In genomic region chr4:135750896-135751295, GRCm38 (mm10) we compare ENCODE assay signal across 21 mouse cellular contexts. TPM values are rescaled to one million over a fixed set of nuclear protein-coding genes. Genes with fewer than 3 reads are reported as not detected.
DNase-seq lines count a peak whose midpoint lies in the region; ATAC-seq and TF ChIP-seq lines count a peak whose summit lies in the region.
"Had no signal": no experiment of that assay in that cellular context is flagged by ENCODE, and none has a peak within 500 bp of the region (broad histone marks: within the 10 kb centered on the region; RNA-seq: fewer than 3 reads in every experiment).

No protein-coding gene starts in this region.

- H3K27me3 ChIP-seq in liver, postnatal 0 days (ENCODE audit: insufficient read depth, low read length): no peaks in the 10 kb centered on the region
- no peaks in the 10 kb centered on the region for H3K27me3 ChIP-seq in liver, embryonic 11.5 days (replicated peaks; ENCODE audit: control insufficient read depth, insufficient read depth, low read length)
- peaks cover 3% of the 10 kb centered on the region for H3K27me3 ChIP-seq in C2C12 (ENCODE audit: control insufficient read depth, insufficient read depth, insufficient read length)
- no peaks in the 10 kb centered on the region for H3K27me3 ChIP-seq in ES-Bruce4 (ENCODE audit: control insufficient read depth, insufficient read depth, low read length, poor library complexity, severe bottlenecking)
- H3K27me3 ChIP-seq in forebrain, embryonic 12.5 days: no peaks in the 10 kb centered on the region
- H3K27me3 ChIP-seq: forebrain, embryonic 15.5 days; heart, embryonic 12.5 days; hindbrain, embryonic 15.5 days; kidney, embryonic 15.5 days; limb, embryonic 15.5 days had no signal

- no peaks in the 10 kb centered on the region for H3K9me3 ChIP-seq in liver, postnatal 0 days (ENCODE audit: low read length)
- no peaks in the 10 kb centered on the region for H3K9me3 ChIP-seq in liver, embryonic 11.5 days (ENCODE audit: control insufficient read depth, low read length)
- no peaks in the 10 kb centered on the region for H3K9me3 ChIP-seq in ES-Bruce4 (replicated peaks; ENCODE audit: control insufficient read depth, insufficient read depth, low read length, poor library complexity, severe bottlenecking)
- H3K9me3 ChIP-seq in forebrain, embryonic 12.5 days: 0 out of 2 replicates have a peak, but pooled peaks cover 3% of the 10 kb centered on the region
- H3K9me3 ChIP-seq: limb, embryonic 15.5 days had no signal

- H3K79me3 ChIP-seq in C2C12 (ENCODE audit: low read depth): no peaks in the 10 kb centered on the region

- no peak for TF ChIP-seq POLR2A in ES-Bruce4 (IDR thresholded peaks at IDR 0.05; ENCODE audit: insufficient read depth, low read length)

- no peaks in the 10 kb centered on the region for H3K79me2 ChIP-seq in C2C12 (ENCODE audit: control insufficient read depth, insufficient read depth)

- H3K4me2 ChIP-seq in liver, postnatal 0 days (ENCODE audit: low read depth, low read length): no peak overlapping the region
- no peak overlapping the region for H3K4me2 ChIP-seq in liver, embryonic 11.5 days
- no peak overlapping the region for H3K4me2 ChIP-seq in forebrain, embryonic 12.5 days
- H3K4me2 ChIP-seq: forebrain, embryonic 15.5 days; heart, embryonic 12.5 days; hindbrain, embryonic 15.5 days; kidney, embryonic 15.5 days; limb, embryonic 15.5 days had no signal

- no peak for TF ChIP-seq EP300 in liver, postnatal 0 days (IDR thresholded peaks at IDR 0.05; ENCODE audit: low read depth)
- TF ChIP-seq EP300 in ES-Bruce4 (IDR thresholded peaks at IDR 0.05; ENCODE audit: insufficient read depth, low read depth, low read length): no peak

- no peak overlapping the region for H3ac ChIP-seq in C2C12 (ENCODE audit: control insufficient read depth, insufficient read length, low read depth)

- H3K4me3 ChIP-seq in liver, postnatal 0 days (ENCODE audit: low read depth, low read length): no peak overlapping the region
- no peak overlapping the region for H3K4me3 ChIP-seq in liver, embryonic 11.5 days (ENCODE audit: low read depth, low read length)
- H3K4me3 ChIP-seq in C2C12 (ENCODE audit: insufficient read depth, poor library complexity, severe bottlenecking) (no peak overlapping the region), ES-Bruce4 (ENCODE audit: low read depth, low read length) (no peak overlapping the region)
- no peak overlapping the region for H3K4me3 ChIP-seq in forebrain, embryonic 12.5 days (replicated peaks)
- H3K4me3 ChIP-seq: forebrain, embryonic 15.5 days; heart, embryonic 12.5 days; hindbrain, embryonic 15.5 days; kidney, embryonic 15.5 days; limb, embryonic 15.5 days had no signal

- H3K27ac ChIP-seq in liver, postnatal 0 days (ENCODE audit: low read depth): no peak overlapping the region
- H3K27ac ChIP-seq in liver, embryonic 11.5 days (ENCODE audit: low read depth, low read length): no peak overlapping the region
- H3K27ac ChIP-seq in ES-Bruce4 (ENCODE audit: insufficient read depth, low read length): no peak overlapping the region
- H3K27ac ChIP-seq in forebrain, embryonic 12.5 days: no peak overlapping the region
- H3K27ac ChIP-seq: forebrain, embryonic 15.5 days; hindbrain, embryonic 15.5 days; kidney, embryonic 15.5 days; limb, embryonic 15.5 days had no signal

- TF ChIP-seq CTCF in liver, postnatal 0 days (IDR thresholded peaks at IDR 0.05; ENCODE audit: low read depth): 0 out of 2 replicates have a peak, but pooled peaks have one; percentile 28
- TF ChIP-seq CTCF in C2C12 (IDR thresholded peaks at IDR 0.05; ENCODE audit: control insufficient read depth, insufficient read depth, insufficient read length) (peak; percentile 15), ES-Bruce4 (IDR thresholded peaks at IDR 0.05; ENCODE audit: low read depth, low read length) (peak; percentile 71)

- no peak for DNase-seq in liver, postnatal 0 days
- DNase-seq in liver, embryonic 11.5 days (ENCODE audit: low spot score): no peak
- peak; percentile 7 for DNase-seq in induced T-regulatory cell, adult 2 months (ENCODE audit: low read depth)
- DNase-seq in heart, adult 18-20 months: no peak
- DNase-seq: adrenal gland, adult 2 months; cerebellum, postnatal 14 days; embryo, embryonic 11 days; heart, postnatal 36 days; layer of hippocampus, adult 9-11 months; right cerebral cortex, adult 18-20 months; thymus, postnatal 25 days had no signal

- 74% methylated on average over 8 of the region's 8 CpGs for WGBS in liver, postnatal 0 days (ENCODE audit: insufficient replicate concordance)
- 73% methylated on average over 8 of the region's 8 CpGs for WGBS in liver, embryonic 11.5 days
- 76% methylated on average over 8 of the region's 8 CpGs for WGBS in forebrain, embryonic 12.5 days

- H3K36me3 ChIP-seq in liver, postnatal 0 days (replicated peaks; ENCODE audit: insufficient read depth, low read length): no peaks in the 10 kb centered on the region
- no peaks in the 10 kb centered on the region for H3K36me3 ChIP-seq in liver, embryonic 11.5 days (ENCODE audit: control insufficient read depth, insufficient read depth, low read length)
- H3K36me3 ChIP-seq in C2C12 (ENCODE audit: control insufficient read depth, insufficient read depth) (no peaks in the 10 kb centered on the region), ES-Bruce4 (ENCODE audit: control insufficient read depth, insufficient read depth, low read length, poor library complexity, severe bottlenecking) (no peaks in the 10 kb centered on the region)
- H3K36me3 ChIP-seq in forebrain, embryonic 12.5 days (replicated peaks): no peaks in the 10 kb centered on the region
- H3K36me3 ChIP-seq: forebrain, embryonic 15.5 days; heart, embryonic 12.5 days; hindbrain, embryonic 15.5 days; kidney, embryonic 15.5 days; limb, embryonic 15.5 days had no signal

- no peak for ATAC-seq in liver, postnatal 0 days
- no peak for ATAC-seq in liver, embryonic 11.5 days (replicated peaks; ENCODE audit: low FRiP score)
- no peak for ATAC-seq in forebrain, embryonic 12.5 days (ENCODE audit: low FRiP score)
- ATAC-seq: forebrain, embryonic 15.5 days had no signal

- no peaks in the 10 kb centered on the region; the same call in none of the 2 replicates for H3K4me1 ChIP-seq in liver, postnatal 0 days (ENCODE audit: insufficient read depth)
- peaks cover 13% of the 10 kb centered on the region; the same call in 1 of the 2 replicates for H3K4me1 ChIP-seq in liver, embryonic 11.5 days (replicated peaks; ENCODE audit: control insufficient read depth, insufficient read depth, low read length)
- no peaks in the 10 kb centered on the region for H3K4me1 ChIP-seq in ES-Bruce4 (ENCODE audit: control insufficient read depth, insufficient read depth, low read length)
- H3K4me1 ChIP-seq in forebrain, embryonic 12.5 days: no peaks in the 10 kb centered on the region
- H3K4me1 ChIP-seq: forebrain, embryonic 15.5 days; hindbrain, embryonic 15.5 days; limb, embryonic 15.5 days had no signal

- no peak overlapping the region for H3K9ac ChIP-seq in liver, postnatal 0 days (replicated peaks)
- H3K9ac ChIP-seq in liver, embryonic 11.5 days (ENCODE audit: low read depth, low read length): no peak overlapping the region
- no peak overlapping the region for H3K9ac ChIP-seq in ES-Bruce4 (ENCODE audit: low read depth, poor library complexity, severe bottlenecking)
- no peak overlapping the region for H3K9ac ChIP-seq in forebrain, embryonic 12.5 days
- H3K9ac ChIP-seq: forebrain, embryonic 15.5 days; heart, embryonic 12.5 days; hindbrain, embryonic 15.5 days; kidney, embryonic 15.5 days; limb, embryonic 15.5 days had no signal

TF ChIP-seq in C2C12, 6 proteins besides CTCF, POLR2A, EP300 and RAD21:
- TF ChIP-seq MYOG (IDR thresholded peaks at IDR 0.05; ENCODE audit: control insufficient read depth, extremely low read depth, insufficient read length) (no peak), FOSL1 (IDR thresholded peaks at IDR 0.05; ENCODE audit: insufficient read depth, low read length, poor library complexity, severe bottlenecking) (no peak), USF1 (IDR thresholded peaks at IDR 0.05; ENCODE audit: low read depth) (no peak), MAX (IDR thresholded peaks at IDR 0.05) (no peak), MYOD1 (IDR thresholded peaks at IDR 0.05; ENCODE audit: control insufficient read depth, insufficient read length, low read depth) (no peak), CEBPB (IDR thresholded peaks at IDR 0.05; ENCODE audit: low read depth) (no peak)
TF ChIP-seq in C2C12: peak in this region for 0.

RNA-seq across cellular contexts. Expression of gene Myom3, which starts 8.6 kb away (rescaled TPM):
- 0.02 and 0.11 TPM in 2 replicates for polyA plus RNA-seq in liver, postnatal 0 days (2015; fragmentation: Nextera tagmentation; extraction: Ambion mirVana)
- 0.11 TPM in 1 of 2 replicates, not detected in the other for polyA plus RNA-seq in liver, embryonic 11.5 days (2014; fragmentation: Nextera tagmentation; extraction: Ambion mirVana)
- 0.40 TPM for polyA plus RNA-seq in C2C12 (2012; fragmentation: generic; extraction: Trizol)
- polyA plus RNA-seq in ES-Bruce4 (2011; ENCODE audit: insufficient read depth, insufficient read length, low read depth, missing spikeins): 0.33 TPM in 1 of 2 replicates, not detected in the other
- 1 to 10 TPM in 1 of 2 experiments, under 1 TPM in 1; 0.62 to 1.1 TPM for total RNA-seq in heart, adult 18-20 months (2021)
- 0.10 and 0.15 TPM in 2 replicates for polyA plus RNA-seq in forebrain, embryonic 12.5 days (2016; fragmentation: Nextera tagmentation; extraction: Ambion mirVana)
- total RNA-seq: megakaryocyte-erythroid progenitor cell, adult 5-6 weeks had no signal

RNA-seq across cellular contexts. Expression of gene Il22ra1, which starts 22.9 kb away (rescaled TPM):
- 0.25 and 0.39 TPM in 2 replicates for polyA plus RNA-seq in liver, postnatal 0 days (2015; fragmentation: Nextera tagmentation; extraction: Ambion mirVana)
- polyA plus RNA-seq in liver, embryonic 11.5 days (2014; fragmentation: Nextera tagmentation; extraction: Ambion mirVana): 0.10 and 0.49 TPM in 2 replicates
- polyA plus RNA-seq in C2C12 (2012; fragmentation: generic; extraction: Trizol) (0.04 TPM), ES-Bruce4 (2011; ENCODE audit: insufficient read depth, insufficient read length, low read depth, missing spikeins) (not detected in 2 replicates)
- under 1 TPM; 0.17 to 0.46 TPM for total RNA-seq in heart, adult 18-20 months (2021)
- not detected in 2 replicates for polyA plus RNA-seq in forebrain, embryonic 12.5 days (2016; fragmentation: Nextera tagmentation; extraction: Ambion mirVana)
- total RNA-seq: megakaryocyte-erythroid progenitor cell, adult 5-6 weeks had no signal
- polyA plus RNA-seq: forebrain, embryonic 15.5 days; heart, embryonic 12.5 days; hindbrain, embryonic 15.5 days; neural tube, embryonic 11.5 days had no signal

Comparison
In these comparisons a context has a peak if more than half of its experiments do, and no peak if none do; other contexts are left out.
1. CTCF ChIP-seq: peak in every context shown above with its lines; median percentile 71 in ES-Bruce4; 28 in liver, postnatal 0 days; 15 in C2C12.